In genomic region chr2:131242180-131242579, GRCm38 (mm10) we compare ENCODE assay signal across 1 mouse cellular context.
TF ChIP-seq lines count a peak whose summit lies in the region.

No protein-coding gene starts in this region.

TF ChIP-seq in MEL, 35 proteins besides CTCF, POLR2A, EP300 and RAD21:
- no peak for TF ChIP-seq TAL1 (IDR thresholded peaks at IDR 0.05; ENCODE audit: low read length)
- TF ChIP-seq SIN3A (IDR thresholded peaks at IDR 0.05; ENCODE audit: low read length) = peak; percentile 70
- TF ChIP-seq MEF2A (IDR thresholded peaks at IDR 0.05; ENCODE audit: extremely low read depth, insufficient replicate concordance, low read depth, low read length, poor library complexity, severe bottlenecking) = peak; percentile 51; the same call in 1 of the 2 replicates
- TF ChIP-seq MAX (IDR thresholded peaks at IDR 0.05; ENCODE audit: low read length) = peak; percentile 52; the same call in 1 of the 2 replicates
- peak; percentile 86 for TF ChIP-seq ETS1 (IDR thresholded peaks at IDR 0.05; ENCODE audit: low read depth, low read length)
- TF ChIP-seq CHD2 (IDR thresholded peaks at IDR 0.05; ENCODE audit: low read length) = no peak
- no peak for TF ChIP-seq ZMIZ1 (IDR thresholded peaks at IDR 0.05; ENCODE audit: low read depth, low read length)
- TF ChIP-seq ELF1 (IDR thresholded peaks at IDR 0.05; ENCODE audit: low read depth, low read length) = 0 out of 2 replicates have a peak, but pooled peaks have one; percentile 23
- TF ChIP-seq ZNF384 (IDR thresholded peaks at IDR 0.05; ENCODE audit: low read depth, low read length) = peak; percentile 95
- TF ChIP-seq TCF12 (IDR thresholded peaks at IDR 0.05; ENCODE audit: low read depth, low read length) = peak; percentile 93
- no peak for TF ChIP-seq UBTF (IDR thresholded peaks at IDR 0.05; ENCODE audit: borderline replicate concordance, insufficient read depth, low read depth, low read length)
- no peak for TF ChIP-seq TBP (IDR thresholded peaks at IDR 0.05; ENCODE audit: low read depth, low read length)
- TF ChIP-seq MYC (IDR thresholded peaks at IDR 0.05; ENCODE audit: low read depth, low read length) = no peak
- TF ChIP-seq MAZ (IDR thresholded peaks at IDR 0.05; ENCODE audit: low read depth, low read length) = no peak
- peak; percentile 94 for TF ChIP-seq RCOR1 (IDR thresholded peaks at IDR 0.05; ENCODE audit: low read depth, low read length)
- 0 out of 4 replicates have a peak, but pooled peaks of 1 of the 2 experiments have one; percentile 62 for TF ChIP-seq USF2 (IDR thresholded peaks at IDR 0.05; ENCODE audit: borderline replicate concordance in 1 of 2, insufficient read depth in 1 of 2, low read depth in 1 of 2, low read length in 2 of 2)
- TF ChIP-seq USF1 (IDR thresholded peaks at IDR 0.05; ENCODE audit: low read depth, low read length) = peak; percentile 90
- TF ChIP-seq GATA1 (IDR thresholded peaks at IDR 0.05; ENCODE audit: low read depth, low read length) = peak; percentile 90
- peak; percentile 62 for TF ChIP-seq MXI1 (IDR thresholded peaks at IDR 0.05; ENCODE audit: low read depth, low read length)
- peak; percentile 71; the same call in 1 of the 2 replicates for TF ChIP-seq BHLHE40 (IDR thresholded peaks at IDR 0.05; ENCODE audit: borderline replicate concordance, low read depth, low read length)
- peak; percentile 42; the same call in 1 of the 2 replicates for TF ChIP-seq ZKSCAN1 (IDR thresholded peaks at IDR 0.05; ENCODE audit: low read depth, low read length)
- TF ChIP-seq ZC3H11A (IDR thresholded peaks at IDR 0.05; ENCODE audit: low read depth, low read length) = no peak
- TF ChIP-seq MAFK (IDR thresholded peaks at IDR 0.05; ENCODE audit: borderline replicate concordance, low read depth, low read length) = peak; percentile 62; the same call in 1 of the 2 replicates
- no peak for TF ChIP-seq SMC3 (IDR thresholded peaks at IDR 0.05; ENCODE audit: low read depth, low read length)
